Mouse (Mus musculus) small intestine, adult 2 months (tissue): ENCODE data around the gene Slc28a2. TPM values are rescaled to one million over a fixed set of nuclear protein-coding genes. Genes with fewer than 3 reads are reported as not detected.
"Not testable (repeated sequence)": the region's sequence is repeated elsewhere in the genome, so short reads cannot be mapped to it uniquely, and the experiment has no call there.

ENCODE experiments used
- H3K27ac ChIP-seq: fragments of 200-500 bp; 2 replicates; pipeline ENCODE4 v1.5.1; 2012; ENCODE audit warnings: low read depth, low read length, control low read depth, inconsistent platforms; ENCODE audit not compliant: insufficient read depth
- H3K27me3 ChIP-seq: fragments of 200-500 bp; 2 replicates; pipeline ENCODE4 v1.6.1; 2012; ENCODE audit warnings: mild to moderate bottlenecking, moderate library complexity, low read length, inconsistent platforms; ENCODE audit not compliant: control insufficient read depth, insufficient read depth
- H3K36me3 ChIP-seq: fragments of 200-500 bp; 2 replicates; pipeline ENCODE4 v1.6.1; 2012; ENCODE audit warnings: mild to moderate bottlenecking, low read length, control low read depth, inconsistent platforms; ENCODE audit not compliant: control insufficient read depth, insufficient read depth
- H3K4me1 ChIP-seq: fragments of 200-500 bp; 2 replicates; pipeline ENCODE4 v1.6.1; 2012; ENCODE audit warnings: low read length, inconsistent platforms, mixed read lengths; ENCODE audit not compliant: control insufficient read depth, insufficient read depth, insufficient read length
- H3K4me3 ChIP-seq: fragments of 200-500 bp; 2 replicates; pipeline ENCODE4 v1.5.1; 2012; ENCODE audit warnings: low read depth, mild to moderate bottlenecking, control low read depth, inconsistent platforms, low read length, moderate library complexity
- CTCF ChIP-seq: fragments of 200-500 bp; IDR thresholded peaks from 2 replicates; pipeline ENCODE4 v1.5.1; 2012; ENCODE audit warnings: low read depth, mild to moderate bottlenecking, control low read depth, inconsistent platforms, low read length, moderate library complexity, mixed read lengths; ENCODE audit not compliant: insufficient replicate concordance, insufficient read length; ENCODE audit errors: extremely low read depth
- POLR2A ChIP-seq: fragments of 200-500 bp; IDR thresholded peaks from 2 replicates; pipeline ENCODE4 v1.6.1; 2012; ENCODE audit warnings: low read depth, mild to moderate bottlenecking, control low read depth, inconsistent platforms, low read length, moderate library complexity
- WGBS: fragments of 180-500 bp; shearing (Covaris S2); methylation state at CpG from one replicate; pipeline ENCODE4 v1.1.7; 2018; 5-methylcytosine and 5-hydroxymethylcytosine counted together
- polyA plus RNA-seq: library from polyadenylated mRNA; depleted of rRNA; stranded (reverse); fragments of >200 nt; gene quantifications from 2 replicates; pipeline ENCODE4 v1.2.3, GENCODE M21; 2012

The Slc28a2 gene
- polyA plus RNA-seq, 1 experiment: 116 TPM

DNA sequence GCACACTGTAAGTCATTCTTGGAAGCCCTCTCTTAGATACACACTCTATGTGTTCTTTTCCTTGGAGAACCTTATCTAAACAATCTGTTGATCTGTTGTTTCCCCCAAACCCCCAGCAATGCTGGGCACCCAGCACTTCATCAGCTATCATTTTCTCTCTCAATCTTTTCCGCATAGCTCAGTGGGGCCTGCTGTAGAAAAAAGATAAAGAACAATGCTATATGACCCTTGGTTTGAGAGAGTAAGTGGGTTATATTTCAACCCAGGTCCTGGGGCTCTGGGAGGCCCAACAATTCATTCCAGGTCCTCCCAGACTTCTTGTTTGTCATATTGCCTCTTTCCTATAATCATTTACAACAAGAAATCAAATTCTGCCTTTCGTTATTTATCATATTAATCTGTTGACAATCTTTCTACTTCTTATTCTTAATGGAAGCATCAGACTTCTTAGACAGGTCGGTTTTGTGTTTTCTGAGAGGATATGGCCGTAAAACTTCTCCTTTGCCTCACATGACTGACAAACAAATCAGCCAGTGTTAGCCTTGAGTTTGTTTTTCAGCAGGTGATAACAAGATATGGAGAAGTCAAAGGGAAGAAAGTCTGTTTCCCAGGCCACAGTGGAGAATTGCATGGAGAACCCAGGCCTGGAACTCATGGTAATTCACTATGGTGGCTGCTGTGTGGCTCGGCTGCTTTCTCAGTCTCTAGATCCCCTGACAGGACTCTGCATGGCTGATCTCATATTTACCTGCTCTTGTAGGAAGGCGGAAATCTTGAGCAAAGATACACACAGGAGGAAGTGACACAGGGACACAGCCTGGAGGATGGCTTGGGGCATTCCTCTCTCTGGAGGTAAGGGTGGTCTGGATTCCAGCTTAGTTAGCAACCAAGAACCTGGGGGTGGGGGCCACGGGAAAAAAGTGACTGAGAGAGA lies 15.0 kb downstream of the Slc28a2 start:
- Histone ChIP-seq H3K4me1 (no peaks in the 10 kb centered on the region), H3K27me3 (no peaks in the 10 kb centered on the region), H3K36me3 (peaks cover 2% of the 10 kb centered on the region; the same call in 1 of the 2 replicates), H3K27ac (no peak overlapping the region; the same call in 1 of the 2 replicates), H3K4me3 (no peak overlapping the region; the same call in 1 of the 2 replicates)
- no peak for TF ChIP-seq POLR2A
- no peak for TF ChIP-seq CTCF
- WGBS: 39% methylated on average over 7 of the region's 7 CpGs

- no peak overlapping the region for H3K4me3 ChIP-seq
- TF ChIP-seq CTCF (no peak), POLR2A (no peak)
- H3K27ac ChIP-seq: no peak overlapping the region
- H3K36me3 ChIP-seq: peaks cover 8% of the 10 kb centered on the region
- no peaks in the 10 kb centered on the region for H3K27me3 ChIP-seq
- 83% methylated on average over 4 of the region's 4 CpGs for WGBS
- H3K4me1 ChIP-seq: no peaks in the 10 kb centered on the region
These were observed 24.1 kb downstream of the Slc28a2 start for GRCm38 (mm10) chr2:122450351-122450750.

DNA sequence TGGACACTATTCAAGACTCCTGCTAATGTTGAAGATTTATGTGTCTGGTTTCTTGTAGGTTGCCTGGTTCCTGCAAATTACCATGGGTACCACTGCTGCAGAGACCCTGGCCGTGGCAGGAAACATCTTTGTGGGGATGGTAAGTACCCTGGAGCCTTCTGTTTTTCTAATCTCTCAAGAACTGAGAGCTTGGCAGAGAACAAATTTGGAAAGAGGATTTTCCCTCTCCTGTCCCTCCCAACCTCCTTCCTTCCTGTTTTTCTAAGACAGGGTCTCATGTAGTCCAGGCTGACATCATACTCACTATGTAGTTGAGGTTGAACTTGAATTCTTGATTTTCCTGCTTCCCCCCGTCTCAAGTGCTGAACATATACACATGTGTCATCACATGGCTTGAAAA lies 26.1 kb downstream of the Slc28a2 start:
- 64% methylated on average over 2 of the region's 2 CpGs for WGBS
- H3K4me1 ChIP-seq: no peaks in the 10 kb centered on the region
- no peaks in the 10 kb centered on the region for H3K27me3 ChIP-seq
- H3K4me3 ChIP-seq: no peak overlapping the region
- no peak overlapping the region for H3K27ac ChIP-seq
- H3K36me3 ChIP-seq: peaks cover 8% of the 10 kb centered on the region
- TF ChIP-seq POLR2A: no peak
- no peak for TF ChIP-seq CTCF

GRCm38 (mm10) chr2:122466901-122467300 lies 40.6 kb downstream of the Slc28a2 start:
- no peaks in the 10 kb centered on the region for H3K27me3 ChIP-seq
- H3K27ac ChIP-seq: no peak overlapping the region
- H3K4me1 ChIP-seq: peaks cover 7% of the 10 kb centered on the region; the same call in 1 of the 2 replicates
- H3K4me3 ChIP-seq: peak overlapping the region; percentile 77
- 46% methylated on average over 11 of the region's 11 CpGs for WGBS
- H3K36me3 ChIP-seq: no peaks in the 10 kb centered on the region
- TF ChIP-seq CTCF: no peak
- TF ChIP-seq POLR2A: no peak

GRCm38 (mm10) chr2:122467351-122468013 lies 41.2 kb downstream of the Slc28a2 start:
- peak overlapping the region; percentile 77 for H3K4me3 ChIP-seq
- H3K4me1 ChIP-seq: peaks cover 7% of the 10 kb centered on the region; the same call in 1 of the 2 replicates
- TF ChIP-seq POLR2A (peak; percentile 46; the same call in 1 of the 2 replicates), CTCF (peak; percentile 79)
- H3K36me3 ChIP-seq: no peaks in the 10 kb centered on the region
- H3K27ac ChIP-seq: no peak overlapping the region
- WGBS: 1% methylated on average over 46 of the region's 46 CpGs
- no peaks in the 10 kb centered on the region for H3K27me3 ChIP-seq

GRCm38 (mm10) chr2:122469221-122469620 lies 42.9 kb downstream of the Slc28a2 start:
- no peaks in the 10 kb centered on the region for H3K27me3 ChIP-seq
- WGBS: 90% methylated on average over 3 of the region's 3 CpGs
- H3K27ac ChIP-seq: no peak overlapping the region
- H3K36me3 ChIP-seq: no peaks in the 10 kb centered on the region
- TF ChIP-seq CTCF (no peak), POLR2A (no peak)
- peaks cover 7% of the 10 kb centered on the region; the same call in 1 of the 2 replicates for H3K4me1 ChIP-seq
- H3K4me3 ChIP-seq: no peak overlapping the region

GRCm38 (mm10) chr2:122476585-122476984 lies 50.3 kb downstream of the Slc28a2 start:
- TF ChIP-seq CTCF (no peak), POLR2A (no peak)

DNA sequence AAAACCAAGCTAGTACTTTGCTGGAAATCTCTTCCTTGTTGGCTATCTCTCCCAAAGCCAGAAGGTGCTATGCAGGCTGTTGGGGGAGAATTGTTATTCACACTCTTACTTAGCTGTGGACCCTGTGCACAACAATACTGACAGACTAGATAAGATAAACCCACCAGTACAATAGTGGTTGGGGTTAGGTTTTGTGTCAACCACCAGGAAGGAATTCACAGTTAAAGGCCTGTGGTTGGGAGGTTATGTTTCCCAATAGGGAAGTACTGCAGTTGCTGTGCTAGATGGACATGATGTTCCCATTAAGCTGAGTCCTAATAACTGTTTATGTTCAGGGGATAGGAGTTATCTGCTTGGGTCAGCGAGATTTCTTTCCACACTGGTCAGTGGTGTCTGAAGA lies 57.5 kb downstream of the Slc28a2 start:
- H3K27ac ChIP-seq, H3K27me3 ChIP-seq, H3K36me3 ChIP-seq, H3K4me1 ChIP-seq, H3K4me3 ChIP-seq: not testable (repeated sequence)
- WGBS: 74% methylated on average over 1 of the region's 1 CpGs

More at GRCm38 (mm10) chr2:122476585-122476984, 50.3 kb downstream of the Slc28a2 start:
- Histone ChIP-seq H3K27ac (no peak overlapping the region), H3K27me3 (no peaks in the 10 kb centered on the region), H3K4me3 (no peak overlapping the region), H3K36me3 (no peaks in the 10 kb centered on the region), H3K4me1 (no peaks in the 10 kb centered on the region)
